Mouse (Mus musculus): ENCODE results near the gene Adcy5.

GRCm38 (mm10) chr16:35146153-35146552, 8.5 kb upstream of the Adcy5 start:
- no peak for TF ChIP-seq POLR2A (IDR thresholded peaks at IDR 0.05; ENCODE audit: insufficient read depth, low read depth, low read length)
- TF ChIP-seq CTCF (IDR thresholded peaks at IDR 0.05), result no peak
- no peak for TF ChIP-seq EP300 (IDR thresholded peaks at IDR 0.05; ENCODE audit: insufficient read depth, low read depth, low read length)
